Mouse (Mus musculus): ENCODE data around the gene 4930402K13Rik. TPM values are rescaled to one million over a fixed set of nuclear protein-coding genes. Genes with fewer than 3 reads are reported as not detected.

4930402K13Rik gene
- total RNA-seq (2023) = not detected

DNA sequence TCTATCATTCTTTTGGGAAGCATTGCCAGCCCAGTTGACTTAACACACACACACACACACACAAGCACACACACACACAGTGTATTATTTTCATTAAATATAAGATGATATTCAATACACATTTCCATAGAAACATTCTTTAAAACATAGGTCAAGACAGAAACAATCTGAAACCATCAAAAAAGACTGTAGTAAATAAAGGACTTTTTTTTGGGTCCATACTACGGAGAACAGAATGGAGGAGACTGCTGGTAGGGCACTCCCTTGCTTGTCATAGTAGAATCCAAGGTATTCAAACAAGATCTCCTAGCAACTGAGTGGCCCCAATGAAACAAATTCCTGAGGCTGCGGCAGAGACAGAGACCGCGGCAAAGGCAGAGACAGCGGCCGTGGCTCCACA, at the start of gene 4930402K13Rik:
Gene 4930402K13Rik, plus strand, starts transcription at position 301 of the 400 bp plus-strand sequence.

DNA sequence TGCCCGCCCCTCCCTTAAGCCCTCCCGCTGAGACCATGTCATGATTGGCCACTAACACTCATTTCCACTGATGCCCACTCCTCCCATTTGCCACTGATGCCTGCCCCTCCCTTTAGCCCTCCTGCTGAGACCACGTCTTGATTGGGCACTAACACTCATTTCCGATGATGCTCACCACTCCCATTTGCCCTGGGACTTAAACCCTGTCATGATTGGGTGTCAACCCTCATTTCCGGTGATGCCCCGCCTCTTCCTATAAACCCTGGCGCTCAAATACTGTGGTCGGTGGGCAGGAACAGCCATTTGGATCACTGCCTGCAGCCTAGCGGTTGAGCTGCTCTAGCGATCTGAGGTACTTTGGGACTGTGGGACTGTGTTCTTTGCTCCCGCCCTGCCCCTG, 41.6 kb upstream of the 4930402K13Rik start, which contains the start of gene Fthl17f:
Gene Fthl17f, plus strand, starts transcription at position 301 of the 400 bp plus-strand sequence.

Other genes with a start within 250 kb of the 4930402K13Rik start
- gene Gm5751, start 230.3 kb upstream of the 4930402K13Rik start, total RNA-seq (2023) = not detected
- gene B630019K06Rik, start 212.2 kb upstream of the 4930402K13Rik start, total RNA-seq (2023) = under 1 TPM; 0.35 TPM
- not detected for gene Fthl17b, start 141.6 kb upstream of the 4930402K13Rik start, total RNA-seq (2023)
- not detected for gene Fthl17c, start 128.0 kb upstream of the 4930402K13Rik start, total RNA-seq (2023)
- gene Fthl17d, start 117.8 kb upstream of the 4930402K13Rik start, total RNA-seq (2023) = not detected
- gene Fthl17e, start 71.1 kb upstream of the 4930402K13Rik start, total RNA-seq (2023) = not detected
- gene Fthl17f, start 41.5 kb upstream of the 4930402K13Rik start, total RNA-seq (2023) = not detected
- gene Lancl3, start 95.3 kb downstream of the 4930402K13Rik start, total RNA-seq (2023) = not detected
- not detected for gene Gm14862, start 152.3 kb downstream of the 4930402K13Rik start, total RNA-seq (2023)
- 10 to 100 TPM; 11.3 to 13.2 TPM for gene Xk, start 168.2 kb downstream of the 4930402K13Rik start, total RNA-seq (2023)
- gene H2al1m, start 179.2 kb downstream of the 4930402K13Rik start, total RNA-seq (2023) = 1 to 10 TPM; 2.6 to 3.6 TPM
- not detected for gene H2al1k, start 246.1 kb downstream of the 4930402K13Rik start, total RNA-seq (2023)

All from neutrophil, adult 83 days (primary cell).